Mouse (Mus musculus) bone marrow macrophage, adult 2 months (primary cell): ENCODE measurements at regions not wholly inside any gene's neighbourhood (a gene's known extent, or its start where the extent isn't known, plus 50 kb on each side); places are given as distances from the start of the nearest gene placed in this dataset.

ENCODE experiments used
- CTCF ChIP-seq: IDR thresholded peaks from 2 replicates; pipeline ENCODE4 v1.5.1; 2012; ENCODE audit warnings: low read depth, mild to moderate bottlenecking, low read length, moderate library complexity
- POLR2A ChIP-seq: IDR thresholded peaks from 2 replicates; pipeline ENCODE4 v1.6.1; 2012; ENCODE audit warnings: mild to moderate bottlenecking, low read depth, low read length, borderline replicate concordance

GRCm38 (mm10) chr19:56225039-56225438, 61.9 kb upstream of the Habp2 start:
- TF ChIP-seq CTCF (no peak), POLR2A (no peak)
